Mouse (Mus musculus) embryonic stem cell, embryonic (primary cell): Measurements from ENCODE around the gene Nipal3.

Source experiments
- CTCF ChIA-PET, 4 experiments: fragments of 300-600 bp in 2 of 4; fragments of 350-600 bp in 2 of 4; sonication (Branson Sonifier 250); formaldehyde crosslinking; loops; one replicate each; lab custom pipeline; 2022; ENCODE audit warnings: inconsistent platforms in 2 of 4; lab: Charles Lee
- POLR2A ChIA-PET, 4 experiments: fragments of 300-600 bp in 2 of 4; fragments of 350-600 bp in 2 of 4; sonication (Branson Sonifier 250); formaldehyde crosslinking; loops; one replicate each; lab custom pipeline; 2022; ENCODE audit warnings: antibody characterized with exemption in 4 of 4, inconsistent platforms in 1 of 4; lab: Charles Lee

Nipal3 gene

DNA sequence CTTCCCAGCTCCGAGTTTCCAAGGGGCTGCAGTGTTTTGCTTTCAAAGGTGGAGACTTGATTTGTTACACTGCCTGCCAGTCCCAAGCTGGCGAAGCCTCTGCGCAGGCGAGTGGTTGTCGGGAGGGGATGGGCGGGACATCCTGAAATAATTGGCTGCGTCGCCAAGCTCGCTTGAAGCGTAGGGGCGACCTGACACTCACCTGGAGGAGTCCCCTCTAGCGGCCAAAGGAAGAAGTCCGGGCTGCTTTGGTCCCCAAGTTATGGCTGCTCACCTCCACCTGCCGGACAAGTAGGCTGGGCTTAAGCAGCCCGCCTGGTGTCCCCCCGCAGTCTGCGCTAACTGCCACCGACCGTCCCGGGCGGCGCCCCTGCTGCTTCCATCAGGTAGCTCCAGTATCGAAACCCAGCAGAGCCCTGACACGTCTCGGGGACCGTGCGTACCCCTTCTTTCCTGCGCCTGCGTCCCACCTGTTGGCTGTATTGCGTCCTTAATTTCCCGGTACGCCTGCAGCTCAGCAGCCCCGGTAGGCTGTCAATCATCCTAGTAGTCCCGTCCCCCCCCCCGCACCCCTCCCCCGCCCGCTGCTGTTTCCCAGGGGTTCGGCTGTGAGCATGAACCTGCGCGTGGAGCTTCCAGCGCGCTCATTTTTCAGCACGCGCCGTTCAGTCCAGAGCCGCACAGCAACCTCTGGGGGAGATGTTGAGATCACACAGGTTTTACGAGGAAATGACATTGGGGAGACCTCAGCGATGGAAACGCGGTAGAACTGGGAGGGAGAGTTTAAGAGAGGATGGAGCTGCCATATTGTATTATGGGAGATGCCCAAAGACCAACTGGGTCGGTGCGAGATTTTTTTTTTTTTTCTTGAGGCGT, at the start of gene Nipal3, which contains the start of gene Stpg1:
Gene Nipal3 (minus strand): TSS at position 518 of the 876 bp plus-strand sequence.
Gene Stpg1 (plus strand): TSS at position 270 of the 876 bp plus-strand sequence.
- ChIA-PET CTCF (interaction anchor here (0.5 to 2.7 kb wide), 97 partner anchors 9 to 1866 kb away, joined by 3 to 28 read pairs (median 5); partner anchors contain the start of genes Rcan3 (in 4 of the 4), Fuca1 (in 2 of the 4) and Man1c1 (in 1 of the 4)), POLR2A (interaction anchor here in 3 of 4 experiments (0.5 to 3.2 kb wide), 57 partner anchors 9 to 689 kb away, joined by 3 to 29 read pairs (median 4); partner anchors contain the start of genes Rcan3 (in 2 of the 3), Clic4 (in 1 of the 3) and Rsrp1 (in 1 of the 3))

DNA sequence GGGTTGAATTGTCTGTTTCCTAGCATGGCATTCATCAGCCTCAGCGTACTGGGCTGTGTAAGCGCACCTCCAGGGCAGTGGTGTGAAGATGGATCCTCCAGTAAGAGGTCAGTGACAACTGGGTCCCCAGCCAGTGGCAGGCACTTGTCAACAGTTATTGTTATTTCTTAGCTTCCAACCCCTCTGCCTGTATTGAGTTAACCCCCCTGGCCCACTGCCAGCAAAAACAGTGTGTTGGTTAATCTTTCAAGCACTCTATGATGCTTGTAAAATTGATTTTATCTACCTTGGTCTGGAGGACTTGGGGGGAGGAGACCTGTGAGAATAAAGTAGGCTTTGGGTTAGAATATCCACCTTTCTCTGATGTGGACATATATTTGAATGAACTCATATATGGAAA, 49.4 kb upstream of the Nipal3 start:
- ChIA-PET POLR2A (interaction anchor here in 3 of 4 experiments (0.8 to 7.9 kb wide), 19 partner anchors 9 to 74 kb away, joined by 3 to 34 read pairs (median 3); partner anchors contain the start of genes Grhl3 (in 2 of the 3), Nipal3 (in 1 of the 3) and Stpg1 (in 1 of the 3)), CTCF (interaction anchor here in 3 of 4 experiments (0.7 to 1.5 kb wide), 6 partner anchors 9 to 165 kb away, joined by 3 to 4 read pairs (median 3); no protein-coding TSS in a partner anchor)

DNA sequence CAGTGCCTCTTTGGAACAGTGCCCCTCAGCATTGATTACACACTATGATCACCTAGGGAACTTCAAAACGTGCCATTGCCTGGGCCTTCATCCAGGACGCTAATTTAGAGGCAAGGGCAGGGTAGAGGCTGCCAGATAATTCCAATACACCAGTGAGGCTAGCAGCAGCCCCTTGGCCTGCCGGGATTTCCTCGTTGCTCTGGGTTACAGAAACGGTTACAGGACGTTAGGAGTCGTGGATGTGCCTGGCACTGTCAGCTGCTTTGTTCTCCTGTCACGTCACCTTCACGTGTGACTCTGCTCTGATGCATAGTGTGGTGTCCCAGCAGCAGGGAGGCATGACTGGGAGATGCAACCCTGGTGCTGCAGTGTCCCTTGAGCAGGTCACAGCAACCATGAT, 45.2 kb upstream of the Nipal3 start:
- POLR2A ChIA-PET: interaction anchor here in 3 of 4 experiments (0.6 to 3.5 kb wide), 13 partner anchors 9 to 912 kb away, joined by 3 to 15 read pairs (median 4); no protein-coding TSS in a partner anchor
- CTCF ChIA-PET: interaction anchor here in 2 of 4 experiments (1.1 to 1.5 kb wide), 4 partner anchors 10 to 169 kb away, joined by 3 to 5 read pairs (median 4); no protein-coding TSS in a partner anchor

DNA sequence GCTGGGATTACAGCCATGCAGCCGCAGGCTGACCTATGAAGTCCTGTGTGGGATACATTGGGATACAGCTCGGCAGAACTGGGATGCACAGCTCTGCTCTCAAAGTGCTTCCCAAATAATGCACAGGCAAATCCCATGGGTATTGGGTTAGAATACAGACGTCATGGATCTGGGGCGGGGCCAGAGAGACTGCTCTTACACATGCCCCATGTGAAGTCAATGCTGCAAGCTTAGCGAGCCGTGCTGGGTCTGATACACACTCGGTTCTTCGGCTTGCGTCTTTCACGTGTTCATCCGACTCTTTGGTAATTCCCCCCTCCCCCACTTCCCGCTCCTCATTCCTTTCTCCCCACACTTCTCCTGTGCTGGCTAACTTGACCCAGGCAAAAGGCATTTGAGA, 44.2 kb upstream of the Nipal3 start:
- ChIA-PET POLR2A (interaction anchor here (0.5 to 3.5 kb wide), 18 partner anchors 8 to 1725 kb away, joined by 3 to 15 read pairs (median 4); partner anchors contain the start of gene Grhl3 (in 1 of the 4)), CTCF (interaction anchor here in 3 of 4 experiments (0.7 to 1.5 kb wide), 5 partner anchors 9 to 127 kb away, joined by 3 to 9 read pairs (median 4); no protein-coding TSS in a partner anchor)

DNA sequence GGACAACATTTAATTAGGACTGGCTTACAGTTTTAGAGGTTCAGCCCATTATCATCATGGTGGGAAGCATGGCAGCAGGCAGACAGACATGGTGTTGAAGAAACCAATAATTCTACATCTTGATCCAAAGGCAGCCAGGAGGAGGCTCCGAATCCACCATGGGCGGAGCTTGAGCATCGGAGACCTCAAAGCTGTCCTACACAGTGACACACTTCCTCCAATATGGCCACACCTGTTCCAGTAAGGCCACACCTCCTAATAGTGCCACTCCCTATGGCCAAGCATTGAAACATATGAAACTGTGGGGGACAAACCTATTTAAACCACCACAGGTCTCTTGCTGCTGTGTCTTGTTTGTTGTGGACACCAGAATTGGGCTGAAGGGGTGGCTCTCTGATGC, 40.2 kb upstream of the Nipal3 start:
- CTCF ChIA-PET: interaction anchor here in 2 of 4 experiments (0.8 to 2.4 kb wide), 4 partner anchors 10 to 132 kb away, joined by 3 to 11 read pairs (median 3); no protein-coding TSS in a partner anchor
- POLR2A ChIA-PET: interaction anchor here in 3 of 4 experiments (1.1 to 4.0 kb wide), 5 partner anchors 10 to 131 kb away, joined by 3 to 15 read pairs (median 3); partner anchors contain the start of gene Grhl3 (in 1 of the 3)

DNA sequence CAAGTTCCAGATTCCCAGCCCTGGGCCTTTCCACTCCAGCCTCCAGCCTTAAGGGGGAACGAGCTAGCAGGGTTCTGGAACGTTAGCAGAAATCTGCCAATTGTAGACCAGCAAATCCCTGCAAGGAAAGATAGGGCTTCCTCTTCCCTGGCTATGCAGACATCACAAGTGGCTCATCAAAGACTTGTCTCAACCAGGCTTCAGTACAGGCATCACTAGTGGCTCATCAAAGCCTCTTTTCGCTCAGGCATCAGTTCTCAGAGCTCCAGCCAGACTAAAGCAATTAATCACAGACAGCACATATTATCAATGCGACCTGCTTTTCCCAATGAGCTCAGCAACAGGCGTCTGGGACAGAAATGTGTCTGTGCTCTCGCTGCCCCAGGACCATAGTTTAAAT, 38.2 kb upstream of the Nipal3 start:
- CTCF ChIA-PET: interaction anchor here (0.5 to 2.4 kb wide), 12 partner anchors 32 to 946 kb away, joined by 3 to 11 read pairs (median 3); no protein-coding TSS in a partner anchor

DNA sequence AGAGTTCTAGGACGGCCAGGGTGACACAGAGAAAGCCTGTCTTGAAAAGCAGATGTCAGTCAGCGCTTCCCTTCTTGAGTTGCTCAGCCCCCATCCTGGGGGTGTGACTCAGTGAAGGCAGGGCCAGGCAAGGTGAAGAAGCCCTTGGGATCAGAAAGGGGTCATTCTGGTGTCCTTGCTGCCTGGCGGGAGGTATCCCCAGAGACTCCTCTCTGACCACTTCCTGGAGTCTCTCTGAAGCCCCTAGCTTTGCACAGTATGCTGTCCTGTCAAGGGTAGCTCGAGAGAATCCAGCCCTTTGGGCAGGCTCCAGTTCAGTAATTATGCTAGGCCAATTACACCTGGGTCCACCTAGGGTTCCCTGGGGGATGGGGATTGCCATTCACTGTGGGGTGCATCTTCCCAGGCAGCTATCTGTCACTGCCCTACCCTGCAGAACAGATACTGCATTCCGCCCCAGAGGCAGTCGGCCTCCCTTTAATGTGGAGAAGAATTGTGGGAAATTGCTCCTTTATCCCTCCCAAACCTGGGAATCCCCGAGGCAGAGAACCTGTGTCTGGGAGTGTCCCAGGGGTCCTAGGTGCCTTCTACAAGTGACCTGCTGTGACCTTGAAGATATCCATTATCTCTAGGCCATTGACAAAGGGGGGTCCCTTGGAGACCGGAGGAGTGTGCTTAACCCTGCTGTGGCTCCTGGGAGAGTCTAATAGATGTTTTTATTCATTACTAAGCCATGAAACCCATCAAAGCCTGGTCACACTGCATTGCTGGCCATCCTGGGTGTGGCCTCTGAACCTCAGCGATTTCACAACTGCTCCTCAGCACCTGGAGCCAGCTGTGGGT, 37.2 kb upstream of the Nipal3 start:
- CTCF ChIA-PET: interaction anchor here (0.5 to 3.5 kb wide), 14 partner anchors 13 to 945 kb away, joined by 3 to 36 read pairs (median 4); partner anchors contain the start of gene Nipal3 (in 1 of the 4)
- POLR2A ChIA-PET: interaction anchor here (0.5 to 3.7 kb wide), 21 partner anchors 11 to 408 kb away, joined by 3 to 34 read pairs (median 5); partner anchors contain the start of genes Grhl3 (in 1 of the 4) and Srrm1 (in 1 of the 4)

More for the DNA sequence above, 38.2 kb upstream of the Nipal3 start:
- POLR2A ChIA-PET: interaction anchor here in 3 of 4 experiments (0.6 to 4.0 kb wide), 20 partner anchors 8 to 251 kb away, joined by 3 to 34 read pairs (median 4); partner anchors contain the start of gene Grhl3 (in 1 of the 3)

DNA sequence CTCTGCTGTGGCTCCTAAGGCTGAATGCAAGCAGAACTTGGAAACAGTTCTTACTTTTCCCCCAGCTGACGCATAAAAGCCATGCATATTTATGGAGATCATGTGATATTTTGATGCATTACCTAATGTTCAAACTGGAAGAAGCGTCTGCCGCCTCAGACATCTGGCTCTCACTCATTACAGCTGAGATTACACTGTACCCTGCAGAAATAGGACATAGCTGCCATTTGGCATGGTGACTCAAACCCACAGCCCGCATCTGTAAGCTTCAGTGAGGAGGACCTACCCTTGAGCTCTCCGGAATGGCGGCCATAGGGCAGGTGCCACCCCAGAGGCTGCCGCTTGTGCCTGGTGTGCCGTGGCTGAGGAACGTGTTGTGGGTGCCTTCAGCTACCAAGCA, 36.4 kb upstream of the Nipal3 start:
- ChIA-PET CTCF (interaction anchor here (0.6 to 3.5 kb wide), 13 partner anchors 8 to 423 kb away, joined by 3 to 36 read pairs (median 4); partner anchors contain the start of gene Nipal3 (in 1 of the 4)), POLR2A (interaction anchor here (0.7 to 3.7 kb wide), 16 partner anchors 9 to 135 kb away, joined by 3 to 34 read pairs (median 4); no protein-coding TSS in a partner anchor)

DNA sequence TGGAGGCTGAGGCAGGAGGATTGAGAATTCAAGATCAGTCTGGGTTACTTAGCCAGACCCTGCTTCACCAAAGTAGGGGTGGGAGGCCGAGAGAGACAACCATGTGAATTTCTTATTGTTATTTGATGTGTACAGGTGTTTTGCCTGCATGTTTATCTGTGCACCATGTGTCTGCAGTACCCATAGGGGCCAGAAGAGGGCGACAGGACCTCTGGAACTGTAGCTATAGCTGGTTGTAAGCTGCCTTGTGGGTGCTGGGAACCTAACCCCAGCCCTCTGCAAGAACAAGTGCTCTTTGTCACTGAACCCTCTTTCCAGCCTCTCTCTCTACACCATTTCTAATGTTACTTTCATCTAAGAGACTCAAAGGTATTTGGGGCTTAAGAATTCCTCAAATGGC, 35.4 kb upstream of the Nipal3 start:
- CTCF ChIA-PET: interaction anchor here in 3 of 4 experiments (0.6 to 3.5 kb wide), 17 partner anchors 9 to 235 kb away, joined by 3 to 36 read pairs (median 4); no protein-coding TSS in a partner anchor
- POLR2A ChIA-PET: interaction anchor here in 3 of 4 experiments (0.5 to 3.7 kb wide), 11 partner anchors 10 to 649 kb away, joined by 3 to 28 read pairs (median 4); no protein-coding TSS in a partner anchor

DNA sequence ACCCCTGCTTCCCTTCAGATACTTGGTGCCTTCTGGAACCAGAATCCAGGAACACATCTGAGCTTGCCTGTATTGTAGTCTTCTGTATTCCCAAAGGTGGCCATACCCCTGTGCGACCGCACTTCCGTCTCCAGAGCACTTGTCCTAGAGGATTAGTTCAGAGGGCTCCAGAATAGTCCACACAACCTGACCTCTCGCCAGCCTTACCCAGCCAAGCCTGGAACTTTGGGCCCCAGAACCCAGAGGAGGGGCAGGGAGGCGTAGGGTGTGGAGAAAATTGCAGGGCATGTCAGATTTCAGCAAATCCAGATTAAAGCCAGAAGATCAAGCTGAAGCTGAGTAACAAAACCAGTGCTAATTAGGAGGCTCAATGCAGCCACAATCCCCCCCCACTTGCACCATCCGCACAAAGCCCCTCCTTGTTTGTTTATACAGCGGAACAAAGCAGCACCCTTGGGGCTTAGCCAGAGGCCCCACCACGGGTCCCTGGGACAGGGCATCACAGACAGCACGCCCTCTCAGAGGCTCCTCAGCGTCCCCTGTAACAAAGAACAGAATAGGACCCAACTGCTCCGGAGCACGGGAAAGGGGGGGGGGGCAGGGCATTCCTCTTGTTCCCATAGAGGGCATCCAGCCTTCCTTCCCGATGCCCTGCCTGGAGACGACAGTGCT, 31.3 kb upstream of the Nipal3 start:
- CTCF ChIA-PET: interaction anchor here in 1 of 4 experiments (0.6 kb wide), 1 partner anchor 343 kb away, joined by 4 read pairs; no protein-coding TSS in a partner anchor
- POLR2A ChIA-PET: interaction anchor here in 2 of 4 experiments (0.7 to 1.0 kb wide), 4 partner anchors 11 to 155 kb away, joined by 3 to 4 read pairs (median 4); no protein-coding TSS in a partner anchor

DNA sequence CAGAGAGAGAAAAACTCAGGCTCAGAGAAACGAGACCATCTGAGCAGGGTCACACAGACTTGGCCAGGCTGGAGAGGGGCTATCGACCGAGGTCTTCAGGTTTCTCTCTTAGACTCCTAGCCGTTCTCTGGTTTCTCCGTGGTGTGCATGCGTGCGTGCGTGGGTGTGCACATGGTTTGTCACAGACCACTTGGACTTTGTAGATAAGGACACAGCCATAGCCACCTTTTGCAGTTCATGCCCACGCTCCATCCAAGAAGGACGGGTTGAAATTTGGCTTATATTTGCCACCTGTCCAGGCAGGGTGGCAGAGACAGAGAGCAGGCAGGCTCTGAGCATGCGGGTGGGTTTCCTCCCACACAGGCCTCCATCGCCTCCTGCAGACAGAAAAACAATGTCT, 30.2 kb upstream of the Nipal3 start:
- CTCF ChIA-PET: interaction anchor here in 1 of 4 experiments (0.7 kb wide), 1 partner anchor 136 kb away, joined by 3 read pairs; no protein-coding TSS in a partner anchor
- POLR2A ChIA-PET: interaction anchor here in 1 of 4 experiments (1.5 kb wide), 1 partner anchor 23 kb away, joined by 3 read pairs; no protein-coding TSS in a partner anchor

DNA sequence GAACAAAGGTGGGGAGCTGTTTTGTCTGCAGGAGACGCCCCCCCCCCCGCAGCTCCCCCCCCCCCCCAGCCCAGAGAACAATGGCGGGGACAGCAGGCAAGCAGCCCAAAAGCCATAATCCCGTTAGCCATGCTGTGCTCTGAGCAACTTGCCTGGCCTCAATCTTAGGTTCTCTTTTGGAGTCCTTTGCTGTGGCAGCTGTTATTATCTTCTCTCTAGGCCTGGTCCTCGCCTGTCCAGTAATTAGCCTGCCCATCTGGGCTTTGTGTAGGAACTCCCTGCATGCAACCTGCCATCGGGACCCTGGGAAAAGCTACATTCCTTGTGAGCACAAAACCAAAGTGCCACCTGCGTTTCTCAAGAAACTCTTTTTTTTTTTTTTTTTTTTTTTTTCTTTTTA, 29.1 kb upstream of the Nipal3 start:
- CTCF ChIA-PET: interaction anchor here in 3 of 4 experiments (0.6 to 0.7 kb wide), 3 partner anchors 84 to 198 kb away, joined by 3 to 9 read pairs (median 7); no protein-coding TSS in a partner anchor
- POLR2A ChIA-PET: interaction anchor here in 2 of 4 experiments (0.6 to 1.2 kb wide), 4 partner anchors 10 to 648 kb away, joined by 3 to 13 read pairs (median 4); partner anchors contain the start of gene E2f2 (in 1 of the 2)

DNA sequence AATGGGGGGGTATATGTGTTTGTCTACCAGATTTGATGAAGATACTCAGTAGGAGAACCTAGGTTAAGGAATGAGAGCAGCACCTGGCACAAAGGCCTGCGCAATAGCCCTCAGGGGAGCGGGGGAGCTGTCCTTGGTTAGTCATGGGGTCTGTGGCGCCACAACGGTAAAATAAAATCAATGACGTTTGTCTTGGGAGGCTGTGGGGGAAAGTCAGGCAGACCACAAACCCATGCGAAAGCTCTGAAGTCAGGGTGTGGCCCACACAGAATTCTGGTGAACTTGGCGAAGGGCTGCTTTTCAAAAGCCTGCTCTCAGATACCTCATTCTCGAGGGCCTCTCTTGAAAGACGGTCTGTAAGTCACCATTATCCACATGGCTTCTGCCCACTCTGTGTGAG, 25.6 kb upstream of the Nipal3 start:
- ChIA-PET POLR2A (interaction anchor here in 2 of 4 experiments (0.6 to 1.7 kb wide), 11 partner anchors 9 to 533 kb away, joined by 3 to 5 read pairs (median 3); partner anchors contain the start of gene Rpl11 (in 1 of the 2)), CTCF (interaction anchor here (0.6 to 4.8 kb wide), 15 partner anchors 12 to 432 kb away, joined by 3 to 91 read pairs (median 4); no protein-coding TSS in a partner anchor)

DNA sequence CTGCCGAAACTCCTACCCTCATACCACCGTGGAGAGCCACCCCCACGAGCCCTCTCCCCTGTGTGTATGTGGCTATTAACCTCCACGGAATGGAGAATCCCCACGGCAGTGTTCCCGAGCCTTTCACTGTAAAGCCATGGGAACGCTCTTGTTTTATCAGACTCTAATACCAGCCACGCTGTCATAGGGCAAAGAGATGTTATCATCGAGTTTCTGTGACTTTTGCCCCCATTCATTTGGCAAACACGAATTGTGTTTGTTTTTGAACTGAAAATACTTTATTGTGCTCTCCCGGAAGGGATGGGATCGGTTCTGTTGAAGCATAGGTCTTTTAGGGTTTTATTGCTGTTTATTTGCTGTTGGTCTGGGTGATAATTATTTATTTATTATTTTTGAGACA, 23.3 kb upstream of the Nipal3 start:
- ChIA-PET CTCF (interaction anchor here in 3 of 4 experiments (0.7 to 4.8 kb wide), 14 partner anchors 10 to 285 kb away, joined by 3 to 91 read pairs (median 10); partner anchors contain the start of genes Nipal3 (in 1 of the 3) and Stpg1 (in 1 of the 3)), POLR2A (interaction anchor here in 2 of 4 experiments (0.8 to 2.3 kb wide), 7 partner anchors 15 to 149 kb away, joined by 3 to 11 read pairs (median 4); no protein-coding TSS in a partner anchor)
